Mouse (Mus musculus) skeletal muscle tissue, postnatal 0 days (tissue): Measurements from ENCODE around the gene Pde11a. TPM values are rescaled to one million over a fixed set of nuclear protein-coding genes. Genes with fewer than 3 reads are reported as not detected.

Source experiments
- microRNA-seq, 2 experiments: library from miRNA; unstranded; fragments of <30 nt; microRNA quantifications; one replicate each; pipeline ENCODE4; 2016
- polyA plus RNA-seq: library from polyadenylated mRNA; unstranded; fragments of >200 nt; fragmentation: Nextera tagmentation; extraction: Ambion mirVana; gene quantifications from 2 replicates; pipeline ENCODE4 v1.2.1, GENCODE M21; 2015

Gene Pde11a
- 0.05 and 0.10 TPM in 2 replicates for polyA plus RNA-seq

DNA sequence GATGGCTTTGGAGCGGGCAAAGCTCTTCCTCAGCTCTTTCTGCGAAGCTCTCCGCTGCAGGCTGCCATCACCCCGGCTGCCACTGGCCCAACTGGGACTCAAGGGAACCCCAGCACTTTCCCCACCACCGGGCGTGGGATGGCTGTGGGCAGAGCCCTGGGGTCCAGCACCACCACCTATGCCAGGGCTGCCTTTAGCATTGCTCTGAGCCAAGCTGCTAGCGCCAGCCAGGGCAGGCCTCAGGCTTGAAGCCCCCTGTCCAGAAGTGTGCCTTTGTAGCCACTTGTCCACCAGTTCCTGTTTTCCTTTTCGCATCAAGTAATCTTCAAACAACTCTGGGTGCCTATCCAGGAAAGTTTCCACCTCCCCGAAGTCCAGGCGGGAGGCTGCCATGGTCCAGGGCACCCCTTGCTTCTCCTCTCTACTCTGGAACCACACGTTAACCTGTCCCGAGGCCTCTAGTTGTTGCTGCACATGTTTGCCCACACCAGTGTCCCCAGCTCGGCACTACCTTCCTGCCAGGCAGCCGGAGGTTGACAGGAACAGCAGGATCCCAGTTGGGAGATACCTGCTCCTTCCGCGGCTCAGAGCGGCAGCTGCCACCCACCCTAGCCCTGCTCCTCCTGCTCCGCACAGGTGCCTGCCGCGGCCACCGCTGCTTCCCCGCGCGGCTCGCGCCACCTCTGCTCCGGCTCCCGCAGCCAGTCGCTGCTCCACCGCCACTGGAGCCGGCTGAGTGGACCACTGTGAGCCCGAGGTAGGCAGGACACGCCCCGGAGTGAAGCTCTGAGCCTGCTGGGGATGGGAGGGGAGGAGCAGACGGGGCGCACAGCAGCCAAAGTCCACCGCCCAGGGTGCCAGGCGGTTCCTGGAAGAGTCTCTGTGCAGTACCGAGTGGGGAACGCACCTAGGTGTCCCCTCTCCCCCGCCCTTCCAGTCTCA, at the start of gene Pde11a:
Gene Pde11a, minus strand, starts transcription at position 560 of the 942 bp plus-strand sequence.

DNA sequence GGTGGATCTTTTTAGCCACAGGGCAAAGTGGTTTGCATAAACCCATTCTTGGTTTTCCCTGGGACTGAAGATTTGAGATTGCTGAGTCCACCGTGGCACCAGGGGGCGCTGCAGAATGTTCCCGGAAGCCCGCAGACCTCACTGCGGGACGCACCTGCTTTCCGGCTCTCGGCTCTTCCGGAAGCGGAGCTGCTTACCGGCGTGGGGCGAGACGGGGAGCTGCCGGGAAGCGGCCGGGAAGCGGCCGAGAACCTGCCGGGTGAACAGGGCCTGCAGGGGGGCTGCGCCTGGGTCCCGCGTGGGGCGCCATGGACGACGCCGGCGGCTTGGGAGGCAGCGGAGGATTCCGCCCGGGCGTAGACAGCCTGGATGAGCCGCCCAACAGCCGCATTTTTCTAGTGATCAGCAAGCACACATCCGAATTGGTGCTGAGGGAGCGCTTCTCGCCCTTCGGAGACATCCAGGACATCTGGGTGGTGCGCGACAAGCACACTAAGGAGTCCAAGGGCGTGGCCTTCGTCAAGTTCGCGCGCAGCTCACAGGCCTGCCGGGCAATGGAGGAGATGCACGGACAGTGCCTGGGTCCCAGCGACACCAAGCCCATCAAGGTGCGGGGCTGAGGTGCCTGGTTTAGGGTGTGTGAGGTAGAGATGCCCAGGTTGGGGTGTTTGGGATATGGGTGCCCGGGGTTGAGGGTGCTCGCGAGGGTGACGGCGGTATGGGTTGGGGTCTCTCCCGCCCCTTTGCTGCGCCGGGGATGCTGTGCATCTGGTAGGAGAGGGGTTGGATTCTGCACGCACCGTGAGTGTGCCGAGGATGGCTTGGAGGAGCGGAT, 31.5 kb upstream of the Pde11a start, which contains the start of gene Rbm45:
Gene Rbm45, plus strand, starts transcription at position 164 of the 835 bp plus-strand sequence.

DNA sequence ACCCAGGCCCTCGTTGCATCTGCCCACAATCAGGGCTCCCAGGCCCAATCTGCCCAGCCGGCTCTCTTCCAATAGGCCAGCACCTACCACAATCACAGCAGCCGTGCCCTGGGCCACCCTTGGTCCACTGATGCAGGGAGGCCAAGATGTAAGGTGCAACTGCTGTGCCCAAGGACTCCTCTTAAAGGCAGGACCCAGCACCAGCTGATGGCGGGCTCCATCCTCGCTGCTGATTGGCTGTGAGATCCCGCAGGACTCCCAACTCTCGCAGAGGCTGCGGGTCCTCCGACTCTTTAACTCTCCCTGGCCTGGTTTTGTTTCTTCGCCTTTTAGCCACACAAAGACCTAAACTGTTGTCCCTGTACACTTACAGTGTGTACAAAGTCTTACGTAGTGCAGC, 21.7 kb upstream of the Pde11a start, which contains the start of gene Cyct:
Gene Cyct, minus strand, starts transcription at position 225 of the 400 bp plus-strand sequence.

GRCm38 (mm10) chr2:75981440-75982081, 357.0 kb downstream of the Pde11a start, which contains the start of gene Ttc30a1:
Ttc30a1 (minus strand) TSS chr2:75981967.

DNA sequence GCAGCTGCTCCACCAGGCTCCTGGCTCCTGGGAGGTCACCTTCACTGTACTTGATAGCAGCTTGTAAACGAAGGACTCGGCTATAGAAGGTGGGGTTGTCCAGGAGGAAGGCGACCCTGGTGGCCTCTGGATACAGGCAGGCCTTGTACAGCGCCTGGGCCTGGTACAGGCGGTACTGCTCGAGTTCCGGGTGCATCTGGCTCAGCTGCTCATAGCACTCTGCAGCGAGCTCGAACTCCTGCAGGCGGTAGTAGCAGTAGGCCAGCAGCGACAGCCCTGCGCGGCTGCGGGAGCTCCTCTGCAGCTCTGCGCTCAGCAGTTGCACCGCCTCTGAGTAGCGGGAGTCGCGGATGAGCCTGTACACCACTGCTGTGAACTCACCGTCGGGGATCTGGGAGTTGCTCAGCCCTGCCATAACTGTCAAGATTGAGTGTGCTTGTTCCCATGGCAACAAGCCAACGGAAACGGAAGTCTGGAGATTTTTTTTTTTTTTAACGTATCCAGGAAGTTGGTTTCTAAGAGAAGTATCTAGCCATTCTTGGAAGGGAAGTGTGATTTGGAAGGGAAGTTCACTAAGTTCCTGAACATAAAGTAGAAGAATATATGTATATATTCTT, 360.7 kb downstream of the Pde11a start, which contains the start of gene Ttc30a2:
Gene Ttc30a2, minus strand, starts transcription at position 419 of the 617 bp plus-strand sequence.

Small RNA genes within 50 kb of the gene (microRNA-seq; reads per million reads assigned to microRNA genes)
- 0 reads per million in 2 experiments for gene Gm44337

Other genes with a start within 250 kb of the Pde11a start
- gene Cyct, start 21.7 kb upstream of the Pde11a start, polyA plus RNA-seq: not detected in 2 replicates
- gene Rbm45, start 31.2 kb upstream of the Pde11a start, polyA plus RNA-seq: 7.4 and 8.6 TPM in 2 replicates
- 2.0 and 2.3 TPM in 2 replicates for gene Osbpl6, start 67.7 kb upstream of the Pde11a start, polyA plus RNA-seq